Mouse (Mus musculus): ENCODE measurements around the gene H2-Oa.

- TF ChIP-seq FLI1 (IDR thresholded peaks at IDR 0.05; ENCODE audit: low read length) (no peak), GATA1 (IDR thresholded peaks at IDR 0.05; ENCODE audit: borderline replicate concordance, low read length) (no peak)
These were observed 17.1 kb downstream of the H2-Oa start for GRCm38 (mm10) chr17:34109038-34109805.
